Mouse (Mus musculus): Measurements from ENCODE around the gene Dst. TPM values are rescaled to one million over a fixed set of nuclear protein-coding genes. Genes with fewer than 3 reads are reported as not detected.

Gene Dst
- total and polyA plus RNA-seq, 2 experiments from 2014 or later, result 23.1 to 134 TPM

DNA sequence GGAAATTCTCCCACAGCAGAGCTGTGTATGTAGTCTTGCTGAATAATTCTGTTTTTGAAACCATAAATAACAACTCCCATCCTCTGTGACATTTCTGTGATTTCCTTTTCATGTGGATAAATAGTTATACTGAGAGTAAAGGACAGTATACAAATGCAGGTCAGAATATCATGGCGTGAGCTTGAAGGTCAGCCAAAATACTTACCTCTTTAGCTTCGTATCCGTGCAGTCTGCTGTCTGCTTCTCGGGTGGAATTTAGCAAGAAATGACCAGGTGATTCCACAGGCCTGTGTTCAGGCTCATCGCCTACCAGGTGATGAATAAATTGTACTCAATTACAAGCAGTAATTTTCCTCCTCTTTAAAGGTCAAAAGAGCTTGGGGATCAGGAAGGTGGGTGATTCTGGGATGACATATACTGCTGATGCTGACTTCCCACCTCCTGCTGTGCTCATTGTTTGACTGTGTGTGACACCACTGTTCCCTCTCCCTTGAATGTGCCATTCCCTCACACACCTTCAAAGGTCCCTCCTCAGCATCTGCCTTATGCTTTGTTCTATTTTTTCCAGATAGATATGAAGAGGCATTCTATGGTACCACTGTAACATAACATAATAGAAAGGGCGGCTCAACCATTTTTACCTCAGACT is 163.1 kb downstream of the Dst start:
- Histone ChIP-seq H3K9ac (no peak overlapping the region), H3K4me1 (ENCODE audit: insufficient read depth) (no peaks in the 10 kb centered on the region), H3K36me3 (ENCODE audit: insufficient read depth) (no peaks in the 10 kb centered on the region), H3K4me2 (ENCODE audit: low read depth) (no peak overlapping the region), H3K4me3 (ENCODE audit: low read depth, low read length) (no peak overlapping the region), H3K9me3 (ENCODE audit: low read length) (no peaks in the 10 kb centered on the region), H3K27ac (ENCODE audit: low read depth, low read length) (no peak overlapping the region), H3K27me3 (ENCODE audit: insufficient read depth, low read length) (no peaks in the 10 kb centered on the region)
- TF ChIP-seq CTCF (IDR thresholded peaks at IDR 0.05; ENCODE audit: low read depth), result no peak
- 83% methylated on average over 6 of the region's 6 CpGs for WGBS
- no peak for DNase-seq
- no peak for ATAC-seq

- 86% methylated on average over 7 of the region's 7 CpGs for WGBS
- no peaks in the 10 kb centered on the region for H3K9me3 ChIP-seq (ENCODE audit: low read length)
- ATAC-seq (no peak), DNase-seq (no peak)
- H3K27ac ChIP-seq (ENCODE audit: low read depth, low read length), result no peak overlapping the region
- H3K9ac ChIP-seq, result no peak overlapping the region
- H3K4me2 ChIP-seq (ENCODE audit: low read depth), result no peak overlapping the region
- H3K4me1 ChIP-seq (ENCODE audit: insufficient read depth), result no peaks in the 10 kb centered on the region
- H3K4me3 ChIP-seq (ENCODE audit: low read depth, low read length), result no peak overlapping the region
- TF ChIP-seq CTCF (IDR thresholded peaks at IDR 0.05; ENCODE audit: low read depth), result no peak
- no peaks in the 10 kb centered on the region for H3K36me3 ChIP-seq (ENCODE audit: insufficient read depth)
- no peaks in the 10 kb centered on the region for H3K27me3 ChIP-seq (ENCODE audit: insufficient read depth, low read length)
Measured at GRCm38 (mm10) chr1:34072262-34072661, 164.2 kb downstream of the Dst start.

GRCm38 (mm10) chr1:34073436-34074169 is 165.6 kb downstream of the Dst start:
- no peaks in the 10 kb centered on the region for H3K27me3 ChIP-seq (ENCODE audit: insufficient read depth, low read length)
- ATAC-seq (no peak), DNase-seq (no peak)
- WGBS, result 52% methylated on average over 10 of the region's 10 CpGs
- H3K27ac ChIP-seq (ENCODE audit: low read depth, low read length), result no peak overlapping the region
- H3K9me3 ChIP-seq (ENCODE audit: low read length), result no peaks in the 10 kb centered on the region
- no peak for TF ChIP-seq CTCF (IDR thresholded peaks at IDR 0.05; ENCODE audit: low read depth)
- H3K4me3 ChIP-seq (ENCODE audit: low read depth, low read length), result no peak overlapping the region
- H3K9ac ChIP-seq, result no peak overlapping the region
- H3K4me2 ChIP-seq (ENCODE audit: low read depth), result no peak overlapping the region
- H3K4me1 ChIP-seq (ENCODE audit: insufficient read depth), result no peaks in the 10 kb centered on the region
- no peaks in the 10 kb centered on the region for H3K36me3 ChIP-seq (ENCODE audit: insufficient read depth)

- no peak; the same call in 1 of the 2 replicates for ATAC-seq
- no peak for TF ChIP-seq CTCF (IDR thresholded peaks at IDR 0.05; ENCODE audit: low read depth)
- no peak overlapping the region for H3K4me2 ChIP-seq (ENCODE audit: low read depth)
Measured at GRCm38 (mm10) chr1:34074245-34075187, 166.5 kb downstream of the Dst start.

GRCm38 (mm10) chr1:34076701-34077421 is 168.8 kb downstream of the Dst start:
- Histone ChIP-seq H3K9me3 (ENCODE audit: low read length) (no peaks in the 10 kb centered on the region), H3K9ac (no peak overlapping the region), H3K4me1 (ENCODE audit: insufficient read depth) (no peaks in the 10 kb centered on the region), H3K27me3 (ENCODE audit: insufficient read depth, low read length) (no peaks in the 10 kb centered on the region), H3K27ac (ENCODE audit: low read depth, low read length) (no peak overlapping the region), H3K4me3 (ENCODE audit: low read depth, low read length) (no peak overlapping the region), H3K4me2 (ENCODE audit: low read depth) (no peak overlapping the region), H3K36me3 (ENCODE audit: insufficient read depth) (no peaks in the 10 kb centered on the region)
- 18% methylated on average over 12 of the region's 12 CpGs for WGBS
- DNase-seq, result no peak
- TF ChIP-seq CTCF (IDR thresholded peaks at IDR 0.05; ENCODE audit: low read depth), result no peak
- peak; percentile 59 for ATAC-seq

More at GRCm38 (mm10) chr1:34074245-34075187, 166.5 kb downstream of the Dst start:
- no peaks in the 10 kb centered on the region for H3K36me3 ChIP-seq (ENCODE audit: insufficient read depth)
- H3K4me1 ChIP-seq (ENCODE audit: insufficient read depth), result no peaks in the 10 kb centered on the region
- DNase-seq, result no peak
- no peak overlapping the region for H3K9ac ChIP-seq
- no peaks in the 10 kb centered on the region for H3K9me3 ChIP-seq (ENCODE audit: low read length)
- no peaks in the 10 kb centered on the region for H3K27me3 ChIP-seq (ENCODE audit: insufficient read depth, low read length)
- 21% methylated on average over 15 of the region's 15 CpGs for WGBS
- no peak overlapping the region for H3K27ac ChIP-seq (ENCODE audit: low read depth, low read length)
- no peak overlapping the region for H3K4me3 ChIP-seq (ENCODE audit: low read depth, low read length)

GRCm38 (mm10) chr1:34077422-34077790 is 169.4 kb downstream of the Dst start:
- Histone ChIP-seq H3K27ac (ENCODE audit: low read depth, low read length) (no peak overlapping the region), H3K4me2 (ENCODE audit: low read depth) (no peak overlapping the region), H3K4me3 (ENCODE audit: low read depth, low read length) (no peak overlapping the region), H3K9me3 (ENCODE audit: low read length) (no peaks in the 10 kb centered on the region), H3K27me3 (ENCODE audit: insufficient read depth, low read length) (no peaks in the 10 kb centered on the region), H3K9ac (no peak overlapping the region), H3K36me3 (ENCODE audit: insufficient read depth) (no peaks in the 10 kb centered on the region), H3K4me1 (ENCODE audit: insufficient read depth) (no peaks in the 10 kb centered on the region)
- WGBS, result 20% methylated on average over 7 of the region's 7 CpGs
- TF ChIP-seq CTCF (IDR thresholded peaks at IDR 0.05; ENCODE audit: low read depth), result no peak
- DNase-seq, result no peak
- ATAC-seq, result peak; percentile 36; the same call in 1 of the 2 replicates
